Mouse (Mus musculus): ENCODE data around the gene Lpcat2.

The Lpcat2 gene

GRCm38 (mm10) chr8:92855171-92855894, at the start of gene Lpcat2:
Gene Lpcat2 (plus strand): TSS chr8:92855339.
- DNase-seq: peak; percentile 69 to 72

- DNase-seq: no peak
These were observed 42.4 kb upstream of the Lpcat2 start for GRCm38 (mm10) chr8:92812773-92813172.

GRCm38 (mm10) chr8:92815661-92816060, 39.5 kb upstream of the Lpcat2 start:
- DNase-seq: no peak

GRCm38 (mm10) chr8:92817928-92818818, 37.0 kb upstream of the Lpcat2 start:
- DNase-seq: peak; percentile 68 to 72

GRCm38 (mm10) chr8:92821151-92821550, 34.0 kb upstream of the Lpcat2 start:
- no peak for DNase-seq

GRCm38 (mm10) chr8:92822386-92822785, 32.8 kb upstream of the Lpcat2 start:
- peak; percentile 3 to 16 for DNase-seq

GRCm38 (mm10) chr8:92825991-92826390, 29.1 kb upstream of the Lpcat2 start:
- no peak for DNase-seq

- no peak for DNase-seq
These were observed 27.7 kb upstream of the Lpcat2 start, which contains the start of gene Mmp2 for GRCm38 (mm10) chr8:92827243-92828034. Gene Mmp2 (plus strand): TSS chr8:92827291.

GRCm38 (mm10) chr8:92828251-92828743, 26.8 kb upstream of the Lpcat2 start:
- DNase-seq: no peak

- no peak for DNase-seq
These were observed 20.9 kb upstream of the Lpcat2 start for GRCm38 (mm10) chr8:92834065-92834731.

GRCm38 (mm10) chr8:92834786-92835500, 20.2 kb upstream of the Lpcat2 start:
- no peak for DNase-seq

GRCm38 (mm10) chr8:92835901-92836300, 19.2 kb upstream of the Lpcat2 start:
- no peak for DNase-seq

- no peak for DNase-seq
These were observed 16.5 kb upstream of the Lpcat2 start for GRCm38 (mm10) chr8:92838616-92839015.

GRCm38 (mm10) chr8:92839161-92839560, 16.0 kb upstream of the Lpcat2 start:
- no peak for DNase-seq

- no peak for DNase-seq
These were observed 15.3 kb upstream of the Lpcat2 start for GRCm38 (mm10) chr8:92839876-92840275.

- DNase-seq: no peak
These were observed 8.5 kb upstream of the Lpcat2 start for GRCm38 (mm10) chr8:92846684-92847083.

GRCm38 (mm10) chr8:92847299-92847698, 7.8 kb upstream of the Lpcat2 start:
- DNase-seq: no peak

GRCm38 (mm10) chr8:92849261-92849660, 5.9 kb upstream of the Lpcat2 start:
- DNase-seq: no peak

- DNase-seq: no peak
These were observed 4.9 kb upstream of the Lpcat2 start for GRCm38 (mm10) chr8:92850239-92850638.

GRCm38 (mm10) chr8:92851381-92851780, 3.8 kb upstream of the Lpcat2 start:
- no peak for DNase-seq

- peak; percentile 9 to 22 for DNase-seq
These were observed 1.8 kb upstream of the Lpcat2 start for GRCm38 (mm10) chr8:92853188-92853983.
